Mouse (Mus musculus) heart, adult 9 months (tissue): ENCODE measurements around the gene Rpl3.
"Not testable (repeated sequence)": the region's sequence is repeated elsewhere in the genome, so short reads cannot be mapped to it uniquely, and the experiment has no call there.

Experiments used
- DNase-seq, 2 experiments: peaks; one replicate each; pipeline ENCODE4 v3.0.0; 2022; ENCODE audit warnings: low spot score in 2 of 2

Rpl3 gene

DNA sequence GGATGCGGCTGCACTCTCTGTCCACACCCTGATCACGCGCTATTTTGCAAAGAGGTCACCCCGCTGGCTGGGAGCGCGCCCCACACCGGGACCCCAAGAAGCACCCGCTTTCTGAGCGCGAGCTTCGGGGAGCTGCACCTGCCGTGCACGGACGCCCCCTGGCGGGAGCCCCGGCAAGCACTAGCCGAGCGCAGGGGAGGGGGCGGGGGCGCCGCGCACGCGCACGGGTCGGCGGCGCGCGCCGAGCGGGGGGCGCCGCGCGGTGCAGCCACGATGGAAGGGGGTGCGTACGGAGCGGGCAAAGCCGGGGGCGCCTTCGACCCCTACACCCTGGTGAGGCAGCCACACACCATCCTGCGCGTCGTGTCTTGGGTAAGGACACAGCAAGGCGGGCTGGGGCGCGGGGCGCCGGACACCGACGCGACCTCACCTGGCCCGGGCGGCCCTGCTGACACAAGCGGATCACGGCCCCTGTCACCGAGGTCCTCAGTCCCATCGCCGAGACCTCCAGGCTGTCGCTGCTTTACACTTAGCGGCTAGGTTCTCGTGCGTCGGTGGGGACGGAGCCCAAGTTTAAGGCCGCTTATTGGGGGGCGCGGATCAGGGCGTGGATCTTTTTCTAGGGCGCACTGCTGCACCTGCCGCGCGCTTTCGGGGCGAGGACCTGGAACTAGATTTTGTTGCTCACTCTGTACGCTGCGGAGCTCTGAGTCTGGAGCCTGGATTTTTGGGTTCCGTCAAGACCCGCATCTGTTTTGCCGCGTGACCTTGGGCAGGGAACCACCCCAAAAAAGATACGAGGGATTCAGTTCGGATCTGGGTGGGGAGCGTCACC is at the start of gene Rpl3, which contains the start of gene Syngr1:
Rpl3 (minus strand) TSS at position 748 of the 835 bp plus-strand sequence.
Syngr1 (plus strand) TSS at position 214 of the 835 bp plus-strand sequence.
- peak; percentile 55 to 69 for DNase-seq

GRCm38 (mm10) chr15:80140878-80141277 is 49.2 kb upstream of the Rpl3 start:
- no peak for DNase-seq

GRCm38 (mm10) chr15:80140302-80140701 is 48.6 kb upstream of the Rpl3 start:
- DNase-seq: no peak

DNA sequence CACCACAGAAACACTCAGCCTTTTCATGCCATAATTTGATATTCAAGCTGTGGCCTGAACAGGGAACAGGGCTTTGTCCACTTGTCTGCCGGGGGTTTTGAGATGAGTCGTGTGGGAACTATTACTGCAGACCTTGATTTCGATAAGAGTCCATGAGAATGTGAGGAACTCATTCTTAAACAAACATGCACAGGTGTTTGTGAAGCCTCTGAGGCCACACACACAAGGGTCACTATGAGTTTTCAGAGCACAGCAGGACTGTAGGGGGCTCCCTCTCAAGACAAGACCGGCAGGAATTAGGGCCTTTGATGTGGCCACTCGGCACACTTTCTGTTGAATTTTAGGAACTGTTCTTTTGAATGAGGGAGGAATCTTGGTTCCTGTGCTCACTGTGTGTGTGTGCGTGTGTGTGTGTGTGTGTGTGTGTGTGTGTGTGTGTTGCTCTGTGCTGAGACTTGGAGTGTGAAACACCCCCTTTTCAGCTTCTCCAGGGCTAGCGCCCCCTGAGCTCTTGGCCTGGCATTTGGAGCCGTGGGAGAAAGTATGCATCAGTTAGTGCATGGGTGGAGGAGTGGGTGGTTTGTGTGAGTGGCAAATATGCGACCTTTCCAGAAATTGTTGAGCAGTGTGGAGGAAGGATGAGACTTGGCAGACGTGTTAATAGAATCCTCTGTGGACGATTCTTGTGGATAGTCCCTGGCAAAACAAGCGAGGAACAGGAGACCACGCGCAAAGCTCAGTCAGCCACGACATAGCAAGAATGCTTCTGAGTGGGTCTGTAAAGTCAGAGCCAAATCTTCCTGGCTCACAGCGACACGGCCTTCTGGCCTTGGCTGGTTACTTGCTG is 46.5 kb upstream of the Rpl3 start:
- no peak for DNase-seq

GRCm38 (mm10) chr15:80136645-80137044 is 45.0 kb upstream of the Rpl3 start:
- no peak for DNase-seq

DNA sequence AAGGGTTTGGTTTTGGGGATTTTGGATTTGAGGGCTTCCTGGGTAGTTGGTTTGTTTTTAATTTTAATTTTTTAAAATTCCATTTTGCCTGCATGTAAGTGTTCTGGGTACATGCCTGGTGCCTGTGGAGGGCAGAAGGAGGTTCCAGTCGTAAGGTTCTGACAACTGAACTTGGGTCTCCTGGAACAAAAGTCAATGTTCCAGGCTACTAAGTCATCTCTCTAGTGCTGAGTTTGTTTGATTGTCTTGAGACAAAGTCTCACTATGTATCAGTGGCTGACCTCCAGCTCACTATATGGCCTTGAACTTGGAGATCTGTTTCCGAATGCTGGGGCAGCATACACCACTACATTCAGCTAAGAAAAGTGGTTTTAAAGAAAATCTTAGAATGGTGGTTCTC is 43.8 kb upstream of the Rpl3 start:
- no peak for DNase-seq

- peak; percentile 31 to 32 for DNase-seq
Measured at GRCm38 (mm10) chr15:80134450-80134847, 42.8 kb upstream of the Rpl3 start.

- peak; percentile 35 to 36 for DNase-seq
Measured at GRCm38 (mm10) chr15:80133682-80134449, 42.2 kb upstream of the Rpl3 start.

DNA sequence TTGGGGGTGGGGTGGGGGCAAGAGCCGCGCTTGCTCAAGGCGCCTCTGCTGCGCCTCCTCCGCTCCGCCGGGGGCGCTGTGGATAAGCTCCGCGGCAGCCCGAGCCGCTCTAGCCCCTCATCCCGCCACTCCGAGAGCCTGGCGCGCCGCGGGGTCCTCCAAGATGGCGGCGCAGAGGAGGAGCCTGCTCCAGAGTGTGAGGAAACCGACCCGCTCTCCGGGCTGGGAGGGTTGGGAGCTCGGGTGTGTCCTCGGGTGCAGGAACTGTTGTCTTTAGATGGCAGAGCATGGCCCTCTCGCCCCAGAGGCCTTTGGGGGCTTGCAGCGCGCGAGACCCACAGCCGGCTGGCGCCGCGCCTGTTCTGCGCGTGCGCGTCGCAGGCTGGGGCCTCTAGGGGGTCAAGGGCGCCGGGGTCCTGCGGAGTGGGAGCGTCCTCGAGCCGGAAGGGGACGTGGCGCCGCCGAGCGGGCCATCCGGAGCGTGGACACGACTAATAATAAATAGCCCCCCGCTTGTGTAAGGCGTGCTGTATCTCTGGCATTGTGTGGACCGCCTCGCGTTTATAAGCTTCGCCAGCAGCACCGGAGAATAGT is 41.4 kb upstream of the Rpl3 start, which contains the start of gene Tab1:
Tab1 (plus strand) TSS at position 135 of the 594 bp plus-strand sequence.
- peak; percentile 92 to 93 for DNase-seq

DNA sequence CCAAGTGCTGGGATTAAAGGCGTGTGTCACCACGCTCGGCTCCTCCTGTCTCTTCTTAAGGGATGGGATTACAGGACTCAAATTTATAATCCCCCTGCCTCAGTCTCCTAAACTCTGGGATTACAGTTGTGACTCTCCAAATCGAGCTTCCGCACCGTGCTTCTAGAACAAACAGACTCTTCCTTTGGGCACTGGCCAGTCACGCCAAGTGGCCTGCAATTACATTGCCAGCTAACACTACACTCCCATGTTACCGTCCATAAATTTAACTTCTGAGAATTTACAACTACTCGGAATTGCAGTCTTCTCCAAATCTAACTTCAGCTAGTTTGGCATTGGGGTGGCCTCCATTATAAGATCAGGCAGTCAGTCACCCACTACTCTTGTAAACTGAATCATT is 40.8 kb upstream of the Rpl3 start:
- no peak for DNase-seq

GRCm38 (mm10) chr15:80131421-80131820 is 39.8 kb upstream of the Rpl3 start:
- no peak for DNase-seq

GRCm38 (mm10) chr15:80130689-80131088 is 39.0 kb upstream of the Rpl3 start:
- no peak for DNase-seq

- DNase-seq: no peak
Measured at GRCm38 (mm10) chr15:80129982-80130381, 38.3 kb upstream of the Rpl3 start.

GRCm38 (mm10) chr15:80127191-80127590 is 35.5 kb upstream of the Rpl3 start:
- DNase-seq: no peak

DNA sequence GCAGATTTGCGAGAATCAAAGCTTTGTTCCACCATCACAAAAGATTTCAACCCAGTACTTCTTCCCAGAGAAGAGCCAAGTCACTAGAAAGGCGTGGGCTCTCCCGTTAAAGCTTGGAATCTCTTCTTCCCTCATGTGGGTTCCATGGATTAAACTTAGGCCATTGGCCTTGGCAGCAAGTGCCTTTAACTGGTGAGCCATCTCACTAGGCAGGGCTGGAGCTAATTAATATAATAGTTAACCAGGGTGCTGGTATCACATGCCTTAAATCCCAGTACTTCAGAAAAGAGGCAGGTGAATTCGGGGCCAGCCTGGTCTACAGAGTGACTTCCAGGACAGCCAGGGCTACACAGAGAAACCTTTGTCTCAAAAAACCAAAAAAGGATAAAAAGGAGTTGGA is 33.0 kb upstream of the Rpl3 start:
- no peak for DNase-seq

DNA sequence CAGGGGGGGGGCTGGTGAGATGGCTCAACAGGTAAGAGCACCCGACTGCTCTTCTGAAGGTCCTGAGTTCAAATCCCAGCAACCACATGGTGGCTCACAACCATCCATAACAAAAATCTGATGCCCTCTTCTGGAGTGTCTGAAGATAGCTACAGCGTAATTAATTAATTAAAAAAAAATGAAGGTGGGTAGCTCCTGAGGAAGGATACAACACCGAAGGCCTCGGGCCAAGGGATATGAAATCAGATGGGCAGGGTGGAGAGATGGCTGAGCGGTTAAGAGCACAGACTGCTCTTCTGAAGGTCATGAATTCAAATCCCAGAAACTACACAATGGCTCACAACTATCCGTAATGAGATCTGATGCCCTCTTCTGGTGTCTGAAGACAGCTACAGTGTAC is 30.8 kb upstream of the Rpl3 start:
- DNase-seq: not testable (repeated sequence)

DNA sequence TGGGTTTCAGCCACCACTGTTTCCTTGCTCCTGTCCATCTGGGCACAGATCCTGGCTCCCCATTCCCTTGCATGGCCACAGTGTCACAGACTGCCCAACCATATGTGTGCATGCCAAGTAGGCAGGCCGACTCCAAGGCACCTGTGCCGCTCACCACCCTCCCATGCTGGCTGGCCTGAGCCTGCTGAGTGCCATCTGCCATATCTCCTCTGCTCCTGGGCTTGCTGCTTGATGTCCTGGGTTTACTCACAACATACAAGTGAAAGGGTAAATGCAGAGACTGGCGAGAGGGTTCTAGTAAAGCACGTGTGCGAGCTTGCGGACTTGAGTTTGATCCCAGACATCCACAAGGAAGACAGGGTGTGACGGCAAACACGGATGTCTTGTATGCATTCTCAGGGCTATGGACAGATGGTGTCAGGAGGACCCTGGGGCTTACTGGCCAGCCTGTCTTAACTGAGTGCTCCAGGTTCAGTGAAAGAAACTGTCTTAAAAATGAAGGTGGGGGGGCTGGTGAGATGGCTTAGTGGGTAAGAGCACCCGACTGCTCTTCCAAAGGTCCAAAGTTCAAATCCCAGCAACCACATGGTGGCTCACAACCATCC is 30.2 kb upstream of the Rpl3 start:
- no peak for DNase-seq

DNA sequence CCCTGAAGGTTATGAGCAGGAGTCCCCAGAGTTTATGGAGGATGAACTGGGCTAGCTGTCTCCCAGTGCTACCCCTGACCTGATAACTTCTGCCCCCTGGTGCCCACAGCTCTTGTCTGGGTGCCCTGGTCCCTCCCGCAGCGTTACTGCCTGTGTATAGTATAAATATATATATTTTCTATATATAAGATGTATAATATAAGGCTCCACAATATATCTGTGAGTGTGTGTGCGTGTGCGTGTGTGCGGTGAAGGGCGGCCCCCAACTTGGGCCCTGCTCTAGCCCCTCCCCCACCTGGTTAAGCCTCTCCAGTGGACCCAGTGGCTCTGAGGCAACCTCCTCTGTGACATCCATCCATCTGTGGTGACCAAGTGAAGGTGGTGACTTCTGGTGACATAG is 27.4 kb upstream of the Rpl3 start:
- DNase-seq: no peak

GRCm38 (mm10) chr15:80117154-80117553 is 25.5 kb upstream of the Rpl3 start:
- DNase-seq: no peak

DNA sequence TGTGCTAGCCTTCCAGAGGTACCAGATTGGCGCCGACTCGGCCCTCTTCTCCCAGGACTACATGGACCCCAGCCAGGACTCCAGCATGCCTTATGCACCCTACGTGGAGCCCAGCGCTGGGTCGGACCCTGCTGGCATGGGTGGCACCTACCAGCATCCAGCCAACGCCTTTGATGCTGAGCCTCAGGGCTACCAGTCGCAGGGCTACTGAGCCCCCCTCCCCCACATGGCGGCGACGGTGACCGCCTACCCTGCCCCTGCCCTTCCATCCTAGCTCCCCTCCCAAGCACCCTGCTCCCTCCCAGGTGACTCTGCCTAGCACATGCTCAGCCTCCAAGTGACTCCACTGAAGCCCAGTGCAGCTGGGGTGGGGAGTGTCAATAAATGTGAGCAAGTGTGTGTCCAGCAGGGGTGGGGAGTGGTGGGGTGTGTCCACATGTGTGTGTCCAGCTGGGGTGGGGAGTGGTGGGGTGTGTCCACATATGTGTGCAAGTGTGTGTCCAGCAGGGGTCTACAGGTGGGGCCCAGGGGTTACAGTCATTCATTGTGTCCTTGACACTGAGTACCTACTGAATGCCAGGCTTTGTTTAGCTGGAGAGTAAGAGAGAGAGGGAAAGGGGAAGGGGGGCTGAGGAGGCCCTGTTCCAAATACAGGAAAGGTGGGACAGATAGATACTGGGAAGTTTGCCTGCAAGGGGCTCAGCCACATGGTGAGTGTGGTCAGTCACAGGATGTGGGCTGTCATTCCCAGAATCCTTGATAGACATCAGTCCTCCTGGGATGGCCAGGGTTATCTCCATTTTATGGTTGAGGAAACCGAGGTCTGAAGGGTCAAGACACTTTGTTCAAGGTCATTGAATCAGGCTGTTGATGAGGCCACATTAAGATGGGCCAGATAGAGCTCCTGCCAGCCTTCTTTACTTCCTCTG is 24.5 kb upstream of the Rpl3 start:
- DNase-seq: no peak
